Mouse (Mus musculus) megakaryocyte progenitor cell, adult 5-6 weeks (primary cell): Measurements from ENCODE around the gene Cd52. TPM values are rescaled to one million over a fixed set of nuclear protein-coding genes. Genes with fewer than 3 reads are reported as not detected.
A peak's percentile ranks its signal among the peaks of the same experiment; 100 is the strongest.

Source experiments
- ATAC-seq: replicated peaks from 2 replicates; pipeline ENCODE4 v1.8.0; 2016; ENCODE audit warnings: mild to moderate bottlenecking, moderate TSS enrichment, inconsistent platforms; ENCODE audit not compliant: poor library complexity
- total RNA-seq, 2 experiments: library from RNA; stranded (forward) in 1 of 2; stranded (reverse) in 1 of 2; fragments of 157-497, 149-512 nt in 1 of 2; fragments of 200-1000 nt in 1 of 2; gene quantifications; 2 replicates each; pipeline versions ENCODE4 v1.2.3 to v1.2.4; 2015 to 2017

Gene Cd52
- total RNA-seq, 2 experiments from 2014 or later, result 291 to 505 TPM

DNA sequence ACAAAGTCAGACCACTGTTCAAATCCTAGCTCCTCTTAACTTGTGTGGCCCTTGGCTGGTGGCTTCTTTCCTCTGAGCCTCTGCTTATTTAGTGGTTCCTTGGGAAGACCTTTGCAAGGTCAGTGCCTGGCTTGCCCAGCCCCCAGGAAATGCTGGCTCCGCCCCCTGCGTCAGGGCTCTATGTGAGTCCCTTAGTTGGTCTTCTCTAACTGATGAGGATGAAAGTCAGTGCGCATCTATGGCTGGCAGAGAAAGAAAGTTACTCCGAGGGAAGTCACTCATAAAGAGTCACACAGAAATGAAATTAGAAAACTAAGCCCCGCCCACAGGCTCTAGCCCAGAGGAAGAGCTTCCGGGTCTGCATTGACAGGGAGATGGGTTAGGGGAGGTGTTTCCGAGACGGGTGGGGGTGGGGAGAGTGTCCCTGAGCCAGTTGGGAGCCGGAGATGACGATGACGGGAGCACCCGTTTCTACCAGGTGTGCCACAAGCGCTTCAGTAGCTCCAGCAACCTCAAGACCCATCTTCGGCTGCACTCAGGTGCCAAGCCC is 36.6 kb downstream of the Cd52 start:
- ATAC-seq, result no peak

- no peak for ATAC-seq
Measured at GRCm38 (mm10) chr4:134053538-134053937, 41.3 kb downstream of the Cd52 start, which contains the start of gene Zfp683. Gene Zfp683, plus strand, starts transcription at chr4:134053838.

GRCm38 (mm10) chr4:134052560-134052959 is 42.3 kb downstream of the Cd52 start:
- peak; percentile 61 for ATAC-seq

DNA sequence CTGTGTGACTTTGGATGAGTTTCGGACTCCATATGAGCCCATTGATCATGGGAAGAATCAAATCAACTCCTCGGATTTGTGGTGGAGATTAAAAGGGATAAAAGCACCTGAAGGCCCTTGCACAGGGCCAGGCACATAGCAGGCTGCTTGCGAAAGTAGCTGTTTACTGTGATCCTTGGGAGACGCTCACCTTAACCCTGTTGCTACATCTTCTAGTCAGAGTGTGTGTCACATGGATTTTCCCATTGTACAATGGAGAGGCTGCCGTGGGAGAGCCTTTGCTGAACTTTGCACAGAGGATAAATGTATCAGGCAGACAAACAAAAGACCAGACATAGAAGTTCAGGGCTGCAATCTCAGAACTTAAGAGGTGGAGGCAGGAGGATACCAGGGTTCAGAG is 43.0 kb downstream of the Cd52 start:
- no peak for ATAC-seq

GRCm38 (mm10) chr4:134047648-134048047 is 47.2 kb downstream of the Cd52 start:
- ATAC-seq, result no peak

DNA sequence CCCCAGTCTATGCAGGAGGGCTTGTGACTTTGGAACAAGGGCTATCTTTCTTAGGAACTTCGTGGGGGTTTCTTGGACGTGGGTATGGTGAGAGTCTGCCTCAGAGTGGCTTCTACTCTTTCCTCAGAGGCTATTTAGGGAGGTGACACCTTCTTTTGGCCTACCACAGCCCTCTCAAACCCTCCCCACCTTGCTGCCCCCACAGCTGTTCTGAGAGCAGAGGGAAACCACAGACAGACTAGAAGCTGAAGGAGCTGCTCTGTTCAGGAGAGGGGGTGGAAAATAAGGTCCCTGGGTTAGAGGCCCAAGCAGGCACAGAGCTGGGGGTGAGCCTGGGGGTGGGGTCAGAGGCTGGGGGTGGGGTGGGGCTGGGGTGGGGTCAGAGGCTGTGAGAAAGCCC is 51.8 kb downstream of the Cd52 start:
- no peak for ATAC-seq

DNA sequence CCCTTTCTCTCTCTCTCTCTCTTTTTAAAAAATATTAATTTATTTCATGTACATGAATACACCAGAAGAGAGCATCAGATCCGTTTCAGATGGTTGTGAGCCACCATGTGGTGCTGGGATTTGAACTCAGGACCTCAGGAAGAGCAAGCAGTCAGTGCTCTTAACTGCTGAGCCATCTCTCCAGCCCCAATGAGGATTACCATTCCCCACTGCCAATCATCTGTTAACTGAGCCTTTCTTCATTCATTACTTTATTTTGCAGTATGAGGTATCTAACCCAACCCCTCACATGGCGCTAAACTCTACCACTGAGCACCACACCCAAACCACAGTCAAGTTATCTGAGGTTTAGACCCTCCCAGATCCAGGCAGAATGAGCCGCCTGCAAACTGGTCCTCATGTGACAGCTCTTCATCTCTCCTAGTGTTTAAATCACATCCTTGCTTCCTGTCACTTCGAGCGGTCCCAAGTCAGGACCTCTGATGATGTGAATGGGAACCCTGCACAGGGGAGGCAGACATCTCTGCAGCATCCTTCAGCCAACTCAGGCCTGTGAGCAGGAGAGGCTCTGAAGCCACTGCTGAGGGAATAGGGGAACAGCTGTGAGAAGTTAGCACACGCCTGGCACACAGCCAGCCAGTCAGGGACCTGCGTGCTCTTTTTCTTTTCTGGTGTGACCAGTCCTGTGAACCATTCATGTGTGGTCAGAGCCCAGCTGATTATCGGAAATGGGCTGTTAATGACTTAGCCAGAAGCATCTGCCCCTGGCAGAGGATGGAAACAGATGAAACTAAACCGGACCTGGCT is 53.4 kb downstream of the Cd52 start:
- ATAC-seq, result peak; percentile 85

DNA sequence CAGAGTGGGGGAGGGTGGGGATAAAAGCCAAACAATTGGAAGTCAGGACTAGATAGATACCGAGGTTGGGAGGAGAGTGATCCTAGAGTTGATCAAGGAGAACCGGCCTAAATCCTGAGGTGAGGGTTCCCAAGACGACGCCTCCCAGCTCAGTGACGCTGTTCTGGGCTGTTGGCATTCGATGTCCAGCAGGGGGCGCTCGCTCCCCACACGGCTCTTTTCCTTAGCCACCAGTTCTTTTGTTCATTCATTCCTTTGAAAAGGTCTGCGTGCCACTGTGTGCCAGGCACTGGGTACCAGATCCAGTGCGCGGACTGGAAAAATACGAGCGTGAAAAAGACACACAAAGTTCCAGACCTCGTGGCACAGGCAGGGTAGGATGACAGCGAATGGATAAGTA is 58.9 kb downstream of the Cd52 start:
- ATAC-seq, result peak; percentile 90

Other genes starting within 250 kb of the Cd52 start
- gene Rps6ka1, start 207.3 kb downstream of the Cd52 start, total RNA-seq (2015), result 96.7 and 112 TPM in 2 replicates
- 126 and 160 TPM in 2 replicates for gene Rps6ka1, start 207.3 kb downstream of the Cd52 start, total RNA-seq (2017)
- gene Hmgn2, start 126.4 kb downstream of the Cd52 start, total RNA-seq (2015), result 2,294 and 2,610 TPM in 2 replicates
- gene Hmgn2, start 126.4 kb downstream of the Cd52 start, total RNA-seq (2017), result 1,024 and 1,057 TPM in 2 replicates
- gene Dhdds, start 94.2 kb downstream of the Cd52 start, total RNA-seq (2015), result 27.0 and 31.5 TPM in 2 replicates
- gene Dhdds, start 94.2 kb downstream of the Cd52 start, total RNA-seq (2017), result 28.2 and 30.1 TPM in 2 replicates
- 3.7 and 4.7 TPM in 2 replicates for gene Lin28a, start 76.2 kb downstream of the Cd52 start, total RNA-seq (2015)
- gene Lin28a, start 76.2 kb downstream of the Cd52 start, total RNA-seq (2017), result 27.4 and 31.2 TPM in 2 replicates
- gene Zfp683, start 41.2 kb downstream of the Cd52 start, total RNA-seq (2015), result not detected in 2 replicates
- not detected in 2 replicates for gene Zfp683, start 41.2 kb downstream of the Cd52 start, total RNA-seq (2017)
- gene Crybg2, start 34.3 kb downstream of the Cd52 start, total RNA-seq (2015), result 0.77 and 2.2 TPM in 2 replicates
- 0.37 and 0.71 TPM in 2 replicates for gene Crybg2, start 34.3 kb downstream of the Cd52 start, total RNA-seq (2017)
- gene Ubxn11, start 7.5 kb upstream of the Cd52 start, total RNA-seq (2015), result 9.2 and 10.7 TPM in 2 replicates
- gene Ubxn11, start 7.5 kb upstream of the Cd52 start, total RNA-seq (2017), result 6.5 and 7.3 TPM in 2 replicates
- gene Sh3bgrl3, start 33.7 kb upstream of the Cd52 start, total RNA-seq (2015), result 724 and 761 TPM in 2 replicates
- 230 and 307 TPM in 2 replicates for gene Sh3bgrl3, start 33.7 kb upstream of the Cd52 start, total RNA-seq (2017)
- gene Cep85, start 92.0 kb upstream of the Cd52 start, total RNA-seq (2015), result 14.5 and 27.8 TPM in 2 replicates
- 33.8 and 41.0 TPM in 2 replicates for gene Cep85, start 92.0 kb upstream of the Cd52 start, total RNA-seq (2017)
- gene Gm7534, start 107.9 kb upstream of the Cd52 start, total RNA-seq (2015), result not detected in 2 replicates
- not detected in 2 replicates for gene Gm7534, start 107.9 kb upstream of the Cd52 start, total RNA-seq (2017)
- gene Catsper4, start 132.3 kb upstream of the Cd52 start, total RNA-seq (2015), result not detected in 2 replicates
- not detected in 2 replicates for gene Catsper4, start 132.3 kb upstream of the Cd52 start, total RNA-seq (2017)
- not detected in 2 replicates for gene Cnksr1, start 143.3 kb upstream of the Cd52 start, total RNA-seq (2015)
- not detected in 2 replicates for gene Cnksr1, start 143.3 kb upstream of the Cd52 start, total RNA-seq (2017)
- not detected in 2 replicates for gene E130218I03Rik, start 148.6 kb upstream of the Cd52 start, total RNA-seq (2015)
- 0.14 TPM in 1 of 2 replicates, not detected in the other for gene E130218I03Rik, start 148.6 kb upstream of the Cd52 start, total RNA-seq (2017)
- 11.7 and 11.8 TPM in 2 replicates for gene Zfp593, start 150.5 kb upstream of the Cd52 start, total RNA-seq (2015)
- gene Zfp593, start 150.5 kb upstream of the Cd52 start, total RNA-seq (2017), result 12.5 and 12.7 TPM in 2 replicates
- gene Gm30191, start 151.9 kb upstream of the Cd52 start, total RNA-seq (2015), result not detected in 2 replicates
- gene Gm30191, start 151.9 kb upstream of the Cd52 start, total RNA-seq (2017), result not detected in 2 replicates
- not detected in 2 replicates for gene Grrp1, start 159.0 kb upstream of the Cd52 start, total RNA-seq (2015)
- gene Grrp1, start 159.0 kb upstream of the Cd52 start, total RNA-seq (2017), result not detected in 2 replicates
- gene Pdik1l, start 192.8 kb upstream of the Cd52 start, total RNA-seq (2015), result 23.4 and 25.9 TPM in 2 replicates
- 32.7 and 34.0 TPM in 2 replicates for gene Pdik1l, start 192.8 kb upstream of the Cd52 start, total RNA-seq (2017)
- gene Trim63, start 220.0 kb upstream of the Cd52 start, total RNA-seq (2015), result not detected in 2 replicates
- gene Trim63, start 220.0 kb upstream of the Cd52 start, total RNA-seq (2017), result not detected in 2 replicates
- gene Slc30a2, start 248.1 kb upstream of the Cd52 start, total RNA-seq (2015), result 0.07 and 0.15 TPM in 2 replicates
- not detected in 2 replicates for gene Slc30a2, start 248.1 kb upstream of the Cd52 start, total RNA-seq (2017)